Mouse (Mus musculus): Measurements from ENCODE around the gene 2010005H15Rik. TPM values are rescaled to one million over a fixed set of nuclear protein-coding genes. Genes with fewer than 3 reads are reported as not detected.

Gene 2010005H15Rik
- polyA plus RNA-seq, 1 experiment from 2014 or later: not detected

GRCm38 (mm10) chr16:36289140-36289539 lies 67.9 kb downstream of the 2010005H15Rik start:
- Histone ChIP-seq H3K27me3 (replicated peaks; ENCODE audit: control insufficient read depth, insufficient read depth, low read length) (no peaks in the 10 kb centered on the region), H3K4me1 (replicated peaks; ENCODE audit: control insufficient read depth, insufficient read depth, low read length) (no peaks in the 10 kb centered on the region), H3K9ac (replicated peaks; ENCODE audit: low read depth, low read length) (no peak overlapping the region), H3K4me2 (ENCODE audit: low read length) (no peak overlapping the region), H3K27ac (ENCODE audit: low read length) (no peak overlapping the region), H3K4me3 (replicated peaks; ENCODE audit: low read length) (no peak overlapping the region), H3K36me3 (ENCODE audit: control insufficient read depth, insufficient read depth) (no peaks in the 10 kb centered on the region), H3K9me3 (ENCODE audit: control insufficient read depth, low read length) (no peaks in the 10 kb centered on the region)
- ATAC-seq: no peak
- WGBS: 84% methylated on average over 4 of the region's 4 CpGs

Other genes with a start within 250 kb of the 2010005H15Rik start
- 85.5 and 88.4 TPM in 2 replicates for gene Kpna1, start 242.7 kb upstream of the 2010005H15Rik start, polyA plus RNA-seq (2015; fragmentation: Nextera tagmentation; extraction: Ambion mirVana)
- 14.4 and 15.5 TPM in 2 replicates for gene Wdr5b, start 180.3 kb upstream of the 2010005H15Rik start, polyA plus RNA-seq (2015; fragmentation: Nextera tagmentation; extraction: Ambion mirVana)
- gene Fam162a, start 149.9 kb upstream of the 2010005H15Rik start, polyA plus RNA-seq (2015; fragmentation: Nextera tagmentation; extraction: Ambion mirVana): 144 and 171 TPM in 2 replicates
- gene Ccdc58, start 149.8 kb upstream of the 2010005H15Rik start, polyA plus RNA-seq (2015; fragmentation: Nextera tagmentation; extraction: Ambion mirVana): 35.0 and 36.3 TPM in 2 replicates
- gene Csta1, start 90.2 kb upstream of the 2010005H15Rik start, polyA plus RNA-seq (2015; fragmentation: Nextera tagmentation; extraction: Ambion mirVana): not detected in 2 replicates
- not detected in 2 replicates for gene Stfa2l1, start 64.7 kb upstream of the 2010005H15Rik start, polyA plus RNA-seq (2015; fragmentation: Nextera tagmentation; extraction: Ambion mirVana)
- 0.96 TPM in 1 of 2 replicates, not detected in the other for gene Gm5483, start 37.3 kb upstream of the 2010005H15Rik start, polyA plus RNA-seq (2015; fragmentation: Nextera tagmentation; extraction: Ambion mirVana)
- not detected in 2 replicates for gene Gm5416, start 11.1 kb upstream of the 2010005H15Rik start, polyA plus RNA-seq (2015; fragmentation: Nextera tagmentation; extraction: Ambion mirVana)
- gene Stfa1, start 55.5 kb downstream of the 2010005H15Rik start, polyA plus RNA-seq (2015; fragmentation: Nextera tagmentation; extraction: Ambion mirVana): 0.62 TPM in 1 of 2 replicates, not detected in the other
- not detected in 2 replicates for gene BC117090, start 112.9 kb downstream of the 2010005H15Rik start, polyA plus RNA-seq (2015; fragmentation: Nextera tagmentation; extraction: Ambion mirVana)
- gene BC100530, start 146.3 kb downstream of the 2010005H15Rik start, polyA plus RNA-seq (2015; fragmentation: Nextera tagmentation; extraction: Ambion mirVana): 1.2 TPM in 1 of 2 replicates, not detected in the other
- gene Stfa2, start 187.0 kb downstream of the 2010005H15Rik start, polyA plus RNA-seq (2015; fragmentation: Nextera tagmentation; extraction: Ambion mirVana): not detected in 2 replicates
- gene Stfa3, start 233.9 kb downstream of the 2010005H15Rik start, polyA plus RNA-seq (2015; fragmentation: Nextera tagmentation; extraction: Ambion mirVana): 0.72 TPM in 1 of 2 replicates, not detected in the other